Mouse (Mus musculus) heart, postnatal 10 days (tissue): Measurements from ENCODE around the gene Gm47289. TPM values are rescaled to one million over a fixed set of nuclear protein-coding genes. Genes with fewer than 3 reads are reported as not detected.
A peak's percentile ranks its signal among the peaks of the same experiment; 100 is the strongest.

Experiments
- DNase-seq, 2 experiments: peaks; one replicate each; pipeline ENCODE4 v3.0.0; 2021
- intact Hi-C: fragments of 180-260 bp; cut with DNase I; formaldehyde crosslinking; loops from one replicate; pipeline ENCODE4 v1.15.1; 2025
- total RNA-seq, 2 experiments: library from RNA; stranded (reverse); gene quantifications; 2 replicates each; pipeline ENCODE4 v1.2.3; 2021

Gene Gm47289
- total RNA-seq: not detected

DNA sequence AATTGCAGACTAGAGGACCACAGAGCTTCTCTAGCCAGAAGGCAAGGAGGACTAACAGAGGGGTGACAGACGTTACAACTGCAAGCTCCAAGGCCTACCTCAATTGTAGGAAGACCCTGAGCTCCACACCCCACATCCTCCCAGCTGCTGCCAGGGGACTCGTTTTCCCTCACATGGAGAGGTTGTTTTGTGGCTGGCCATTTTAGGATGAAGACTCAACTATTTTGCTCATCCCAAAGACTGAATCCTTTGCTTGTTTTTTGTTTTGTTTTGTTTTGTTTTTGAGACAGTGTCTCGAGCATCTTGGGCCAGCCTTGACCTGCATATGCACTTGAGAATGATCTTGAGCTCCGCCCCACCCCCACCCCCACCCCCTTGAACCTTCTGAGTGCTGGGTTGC, at the start of gene Gm47289:
Gm47289 (plus strand) TSS at position 301 of the 400 bp plus-strand sequence.
- intact Hi-C loops: loop anchor here (5.0 kb wide), 1 partner anchor 118 kb away; no protein-coding TSS in a partner anchor
- DNase-seq: no peak

DNA sequence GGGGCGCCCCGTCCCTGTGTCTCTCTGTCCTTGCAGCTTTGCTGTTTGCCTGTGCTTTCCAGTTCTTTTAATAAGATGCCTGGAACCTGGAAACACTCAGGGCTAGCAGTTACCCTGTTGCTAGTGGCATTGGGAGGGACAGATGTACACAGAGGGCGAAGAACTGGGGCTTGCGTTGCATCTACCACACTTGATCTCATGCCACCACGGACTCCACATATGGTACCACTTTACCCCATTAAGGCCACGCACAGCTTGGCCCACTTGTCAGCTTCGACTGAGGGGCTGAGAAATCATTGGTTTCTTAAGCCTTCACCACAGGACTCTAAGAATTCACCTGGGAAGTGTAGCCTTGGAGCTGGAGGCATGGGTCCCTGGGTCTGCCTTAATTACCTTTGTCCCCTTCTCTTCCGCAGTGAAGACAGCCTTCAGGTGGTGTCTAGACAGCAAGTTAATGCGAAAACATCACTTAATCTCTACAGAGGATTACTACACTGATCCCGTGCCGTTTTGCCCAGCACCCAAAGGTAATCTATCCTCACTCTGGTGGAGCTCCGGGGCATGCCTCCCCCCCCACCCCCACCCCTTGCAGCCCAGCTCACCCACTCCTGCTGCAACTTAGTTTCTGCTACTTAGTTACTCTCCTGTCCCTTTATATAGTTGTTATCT, 49.1 kb upstream of the Gm47289 start:
- no peak for DNase-seq
- intact Hi-C loops: loop anchor here (5.0 kb wide), 1 partner anchor 242 kb away; no protein-coding TSS in a partner anchor

- DNase-seq: no peak
- intact Hi-C loops: no loop called here
These were observed 48.3 kb upstream of the Gm47289 start for GRCm38 (mm10) chr9:119110640-119111039.

GRCm38 (mm10) chr9:119114911-119115310, 44.0 kb upstream of the Gm47289 start:
- intact Hi-C loops: no loop called here
- DNase-seq: no peak

- intact Hi-C loops: no loop called here
- no peak for DNase-seq
These were observed 39.4 kb upstream of the Gm47289 start for GRCm38 (mm10) chr9:119119409-119120167.

DNA sequence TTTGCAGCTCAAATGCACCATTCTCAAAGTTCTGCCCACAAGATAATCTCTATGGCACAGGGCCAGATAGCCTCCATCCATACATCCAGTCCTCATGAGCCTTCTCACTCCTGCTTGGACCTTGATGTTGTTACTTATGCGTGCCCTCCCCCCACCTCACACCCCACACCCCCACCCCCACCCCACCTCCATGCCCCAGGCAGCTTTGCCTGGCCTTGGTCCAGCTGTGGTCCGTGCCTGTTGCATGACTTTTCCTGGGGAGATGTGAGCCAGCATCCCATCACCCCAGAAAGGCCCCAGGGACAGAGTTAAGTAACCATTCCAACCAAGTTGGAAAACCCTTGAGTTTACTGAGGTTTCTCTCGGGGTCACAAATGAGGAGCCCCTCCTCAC, 38.8 kb upstream of the Gm47289 start:
- DNase-seq: no peak
- intact Hi-C loops: no loop called here

- DNase-seq: no peak
- intact Hi-C loops: no loop called here
These were observed 36.2 kb upstream of the Gm47289 start for GRCm38 (mm10) chr9:119122596-119123369.

DNA sequence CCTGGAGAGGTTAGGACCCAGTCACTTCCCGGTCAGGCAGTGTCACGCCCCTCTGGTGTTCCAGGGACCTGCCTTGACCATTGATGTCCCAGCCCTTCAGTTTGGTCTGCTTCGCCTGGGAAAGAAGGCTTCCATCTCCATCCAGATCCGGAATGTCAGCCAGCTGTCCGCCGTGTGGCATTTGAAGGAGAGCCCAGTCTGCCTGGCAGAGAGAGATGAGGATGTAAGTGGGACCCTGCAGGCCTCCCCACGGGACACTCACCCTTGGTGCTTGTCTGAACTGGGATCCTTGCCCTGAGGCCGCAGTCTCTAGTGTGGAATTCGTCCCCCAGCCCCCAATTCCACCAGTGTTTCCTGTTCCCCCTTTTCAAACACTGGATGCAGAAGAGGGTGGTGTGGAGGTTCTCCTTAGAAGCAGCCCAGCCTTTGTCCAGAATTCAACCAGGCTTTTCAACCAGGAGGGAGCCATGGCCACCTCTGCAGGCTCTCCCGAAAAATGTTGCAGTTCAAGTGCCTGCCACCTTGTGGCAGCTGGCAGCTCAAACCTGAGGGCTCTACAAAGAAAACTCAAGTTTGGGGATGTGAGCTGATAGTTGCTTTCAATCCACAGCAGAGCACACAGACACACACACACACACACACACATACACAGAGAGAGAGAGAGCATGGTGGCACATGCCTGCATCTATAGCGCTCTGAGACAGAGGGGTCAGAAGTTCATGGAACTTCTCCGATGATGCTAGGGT, 30.4 kb upstream of the Gm47289 start:
- intact Hi-C loops: no loop called here

DNA sequence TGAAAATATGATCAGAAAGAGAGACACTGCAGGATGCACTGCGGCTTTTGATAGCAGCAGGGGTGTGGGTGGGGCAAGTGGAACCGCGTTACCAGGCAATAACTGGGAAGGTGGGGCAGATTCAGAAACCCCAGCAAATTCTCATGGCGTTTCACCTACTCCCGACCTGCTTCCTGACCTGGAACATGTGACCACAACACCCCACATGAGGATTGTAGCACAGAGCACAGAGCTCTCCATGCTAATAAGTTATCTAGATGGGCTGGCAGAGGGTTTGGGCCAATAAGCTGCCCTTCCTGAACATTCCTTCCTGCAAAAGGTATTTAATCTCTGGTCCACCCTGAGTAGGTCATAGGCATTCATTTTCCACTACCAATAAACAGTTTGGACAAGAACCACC, 28.3 kb upstream of the Gm47289 start:
- DNase-seq: no peak
- intact Hi-C loops: no loop called here

More for the DNA sequence above, 30.4 kb upstream of the Gm47289 start:
- no peak for DNase-seq

DNA sequence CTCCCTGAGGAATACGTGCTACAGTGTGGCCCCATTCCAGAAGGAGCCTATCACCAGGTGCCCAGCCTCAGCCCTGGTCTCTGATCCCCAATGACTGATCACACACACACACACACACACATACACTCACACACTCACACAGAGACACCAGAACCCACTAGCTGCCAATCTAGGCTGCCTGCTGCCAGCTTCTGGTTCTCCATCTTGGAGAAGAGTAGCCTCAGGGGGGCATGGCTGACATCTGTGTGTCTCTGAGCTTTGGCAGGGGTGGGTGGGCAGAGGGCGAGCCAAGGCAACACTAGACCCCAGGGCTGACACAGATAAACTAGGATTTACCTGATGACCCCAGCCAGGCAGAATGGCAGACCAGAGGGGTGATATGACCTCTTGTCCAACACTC, 20.1 kb upstream of the Gm47289 start:
- intact Hi-C loops: no loop called here
- DNase-seq: no peak

GRCm38 (mm10) chr9:119142066-119142465, 16.9 kb upstream of the Gm47289 start:
- intact Hi-C loops: no loop called here
- DNase-seq: no peak

DNA sequence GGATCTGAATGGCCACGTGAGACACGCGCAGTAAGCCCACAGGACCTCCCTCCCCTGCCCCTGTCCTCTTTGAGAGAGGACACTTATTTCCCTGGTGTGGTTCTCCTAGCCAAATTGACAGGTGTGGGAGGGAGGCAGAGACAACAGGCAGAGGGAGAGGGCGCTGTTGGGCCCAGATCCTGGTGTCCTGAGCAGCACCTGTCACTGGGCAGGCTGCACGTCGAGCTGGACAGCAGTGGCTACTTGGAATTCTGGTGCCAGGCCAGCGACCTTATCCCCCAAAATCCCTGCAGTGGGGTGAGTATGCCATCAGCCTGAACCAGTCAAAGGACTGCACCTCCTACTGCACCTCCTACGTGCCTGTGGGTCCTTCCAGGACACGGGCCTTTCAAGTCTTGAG, 15.6 kb upstream of the Gm47289 start:
- intact Hi-C loops: no loop called here
- no peak for DNase-seq

DNA sequence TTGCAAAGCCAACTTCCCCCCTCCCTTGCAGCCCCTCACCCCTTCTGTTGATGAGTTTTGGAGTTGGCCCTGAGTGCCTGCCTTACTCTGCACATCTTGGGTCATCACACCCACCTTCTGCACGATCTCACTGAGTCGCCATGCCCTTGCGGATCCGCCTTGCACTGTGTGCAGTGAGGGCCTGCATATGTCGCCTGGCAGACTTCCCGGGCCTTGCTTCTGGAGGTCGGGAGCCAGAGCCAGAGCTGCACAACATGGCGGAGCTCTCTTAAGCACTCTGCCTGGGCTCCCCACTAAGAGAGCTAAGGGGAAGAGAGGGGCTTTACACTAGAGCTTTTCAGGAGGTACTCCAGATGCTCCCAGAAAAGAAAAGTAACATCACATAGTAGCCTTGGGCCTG, 14.3 kb upstream of the Gm47289 start:
- intact Hi-C loops: no loop called here

GRCm38 (mm10) chr9:119145137-119145536, 13.8 kb upstream of the Gm47289 start:
- intact Hi-C loops: no loop called here
- no peak for DNase-seq

More for the DNA sequence above, 14.3 kb upstream of the Gm47289 start:
- DNase-seq: no peak

DNA sequence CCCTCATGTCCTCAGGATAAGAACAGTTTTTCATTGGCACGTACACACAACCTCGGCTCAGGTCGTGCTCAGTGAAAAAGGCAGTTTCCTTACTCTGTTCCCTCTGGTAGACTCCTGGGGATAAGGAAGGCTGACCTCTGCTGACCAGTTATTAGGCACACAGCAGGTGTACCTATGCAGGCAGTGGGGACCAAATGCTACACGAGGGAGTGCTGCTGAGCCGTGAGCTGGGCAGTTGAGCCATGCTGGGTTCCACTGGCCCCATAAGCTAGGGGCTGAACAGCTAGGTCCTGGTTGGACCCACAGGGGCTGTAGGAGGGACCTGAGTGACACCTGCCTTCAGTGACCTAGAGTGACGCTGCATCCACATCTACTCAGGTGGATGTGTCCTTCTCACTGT, 13.3 kb upstream of the Gm47289 start:
- intact Hi-C loops: no loop called here
- DNase-seq: no peak

- intact Hi-C loops: no loop called here
- DNase-seq: no peak
These were observed 12.7 kb upstream of the Gm47289 start for GRCm38 (mm10) chr9:119146098-119146770.

DNA sequence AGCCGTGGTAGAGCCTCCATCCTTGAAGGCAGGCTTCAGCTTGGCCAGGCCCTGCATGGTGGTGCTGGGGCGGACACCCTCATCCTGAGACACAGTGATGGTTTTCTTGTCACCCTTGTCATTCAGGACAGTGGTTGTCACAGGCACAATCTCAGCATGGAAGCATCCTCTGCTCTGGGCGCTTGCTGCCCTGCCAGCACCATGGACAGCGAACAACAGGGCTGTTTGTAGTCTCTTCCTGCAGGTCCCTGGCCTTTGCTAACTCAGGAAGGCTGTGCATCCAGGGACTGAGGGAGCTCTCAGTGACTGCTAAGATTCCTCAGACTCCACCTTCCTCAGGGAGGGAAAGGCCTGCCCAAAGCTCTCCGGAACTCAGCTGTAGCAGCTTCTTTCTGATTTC, 9.4 kb upstream of the Gm47289 start:
- intact Hi-C loops: no loop called here

GRCm38 (mm10) chr9:119151751-119152150, 7.2 kb upstream of the Gm47289 start:
- no peak for DNase-seq
- intact Hi-C loops: no loop called here

More for the DNA sequence above, 9.4 kb upstream of the Gm47289 start:
- peak; percentile 61 to 78 for DNase-seq

DNA sequence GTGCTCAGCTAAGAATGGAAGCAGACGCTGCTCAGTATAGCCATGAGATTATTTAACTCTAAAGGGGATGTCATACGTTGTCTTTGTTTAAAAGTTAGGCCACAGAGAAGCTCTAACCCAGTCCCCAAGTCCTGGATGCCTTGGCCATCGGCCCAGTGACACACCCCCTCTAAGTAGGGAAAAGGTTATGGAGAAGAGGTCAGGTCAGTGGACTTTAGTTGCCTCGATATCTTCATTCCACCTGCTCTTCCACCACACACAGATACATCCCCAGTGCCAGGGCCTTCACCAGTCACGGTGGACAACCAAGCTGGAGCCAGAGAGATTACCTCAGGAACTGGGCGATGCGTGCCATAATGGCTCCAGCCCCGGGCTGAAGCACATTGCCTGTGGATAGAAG, 3.5 kb upstream of the Gm47289 start:
- peak in 1 of 2 experiments; percentile 21 for DNase-seq
- intact Hi-C loops: loop anchor here (5.0 kb wide), 1 partner anchor 122 kb away; no protein-coding TSS in a partner anchor

DNA sequence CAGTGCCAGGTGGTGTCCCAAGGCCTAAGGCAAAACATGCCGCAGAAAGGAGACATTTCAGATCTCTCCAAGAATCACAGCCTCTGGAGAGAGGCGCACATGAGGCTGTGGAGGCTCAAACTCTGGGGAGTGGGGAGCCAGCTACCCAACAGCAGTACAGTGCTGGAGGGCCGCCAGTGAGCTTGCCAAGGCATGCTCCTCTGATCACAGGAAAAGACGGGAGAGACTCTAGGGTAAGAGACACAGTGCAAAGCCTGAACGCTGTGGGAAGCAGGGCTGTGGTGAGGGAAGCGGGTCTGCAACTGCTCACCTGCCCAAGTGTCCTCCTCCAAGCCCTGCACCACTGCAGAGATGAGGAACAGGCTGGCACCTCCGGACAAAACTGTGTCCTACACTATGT, 3.1 kb upstream of the Gm47289 start:
- intact Hi-C loops: loop anchor here (2.0 to 5.0 kb wide), 3 partner anchors 121 to 275 kb away; no protein-coding TSS in a partner anchor
- DNase-seq: peak; percentile 13 to 19
